ENCODE assay signal across 23 mouse cellular contexts in genomic region chr15:79630471-79630870, GRCm38 (mm10). TPM values are rescaled to one million over a fixed set of nuclear protein-coding genes. Genes with fewer than 3 reads are reported as not detected.
DNase-seq lines count a peak whose midpoint lies in the region; TF ChIP-seq lines count a peak whose summit lies in the region.
"Had no signal": no experiment of that assay in that cellular context is flagged by ENCODE, and none has a peak within 500 bp of the region (broad histone marks: within the 10 kb centered on the region; RNA-seq: fewer than 3 reads in every experiment).

No protein-coding gene starts in this region.

- H3K27me3 ChIP-seq in ES-Bruce4 (ENCODE audit: control insufficient read depth, insufficient read depth, low read length, poor library complexity, severe bottlenecking): no peaks in the 10 kb centered on the region
- H3K27me3 ChIP-seq: embryonic facial prominence, embryonic 13.5 days; embryonic facial prominence, embryonic 15.5 days; forebrain, embryonic 12.5 days; Patski had no signal

- H3K36me3 ChIP-seq in ES-Bruce4 (ENCODE audit: control insufficient read depth, insufficient read depth, low read length, poor library complexity, severe bottlenecking): no peaks in the 10 kb centered on the region
- H3K36me3 ChIP-seq: G1E had no signal

- no peak overlapping the region for H3K9ac ChIP-seq in ES-Bruce4 (ENCODE audit: low read depth, poor library complexity, severe bottlenecking)
- H3K9ac ChIP-seq: embryonic facial prominence, embryonic 13.5 days; embryonic facial prominence, embryonic 15.5 days; forebrain, embryonic 12.5 days had no signal

- H3K4me3 ChIP-seq in ES-Bruce4 (ENCODE audit: low read depth, low read length): no peak overlapping the region
- H3K4me3 ChIP-seq: embryonic facial prominence, embryonic 13.5 days; embryonic facial prominence, embryonic 15.5 days; erythroblast, embryonic 14.5 days; forebrain, embryonic 10.5 days; forebrain, embryonic 12.5 days had no signal

- no peaks in the 10 kb centered on the region for H3K9me3 ChIP-seq in ES-Bruce4 (replicated peaks; ENCODE audit: control insufficient read depth, insufficient read depth, low read length, poor library complexity, severe bottlenecking)
- H3K9me3 ChIP-seq: embryonic facial prominence, embryonic 13.5 days; embryonic facial prominence, embryonic 15.5 days; forebrain, embryonic 10.5 days; forebrain, embryonic 12.5 days; G1E had no signal

- TF ChIP-seq CTCF in ES-Bruce4 (IDR thresholded peaks at IDR 0.05; ENCODE audit: low read depth, low read length): no peak

- 0 out of 2 replicates have a peak overlapping the region, but pooled peaks have one; percentile 14 for H3K27ac ChIP-seq in ES-Bruce4 (ENCODE audit: insufficient read depth, low read length)
- H3K27ac ChIP-seq: embryonic facial prominence, embryonic 13.5 days; embryonic facial prominence, embryonic 15.5 days; forebrain, embryonic 10.5 days; forebrain, embryonic 12.5 days had no signal

- peaks cover 7% of the 10 kb centered on the region for H3K4me1 ChIP-seq in ES-Bruce4 (ENCODE audit: control insufficient read depth, insufficient read depth, low read length)
- H3K4me1 ChIP-seq: embryonic facial prominence, embryonic 13.5 days; embryonic facial prominence, embryonic 15.5 days; forebrain, embryonic 10.5 days; forebrain, embryonic 12.5 days had no signal

- TF ChIP-seq EP300 in ES-Bruce4 (IDR thresholded peaks at IDR 0.05; ENCODE audit: insufficient read depth, low read depth, low read length): peak; percentile 76

- no peak for TF ChIP-seq POLR2A in ES-Bruce4 (IDR thresholded peaks at IDR 0.05; ENCODE audit: insufficient read depth, low read length)

- DNase-seq in WW6 (ENCODE audit: low read depth, low spot score): peak; percentile 40
- DNase-seq in right cerebral cortex, adult 18-20 months: no peak
- DNase-seq in adrenal gland, postnatal 14 days: no peak
- no peak for DNase-seq in kidney, adult 11 months
- DNase-seq: adrenal gland, adult 8-10 months; adrenal gland, postnatal 25 days; cerebellum, adult 11 months; cerebellum, adult 18-20 months; cerebellum, adult 8-10 months; cerebellum, adult 9-11 months; cerebellum, postnatal 14 days; cerebellum, postnatal 36 days; embryo, embryonic 11 days had no signal

RNA-seq across cellular contexts. Expression of gene Dmc1, which starts 25.6 kb away (rescaled TPM):
- 23.5 and 26.8 TPM in 2 replicates for polyA plus RNA-seq in ES-Bruce4 (2011; ENCODE audit: insufficient read depth, insufficient read length, low read depth, missing spikeins)
- 3.1 TPM in 2 replicates for total RNA-seq in adrenal gland, postnatal 14 days (2021)
- total RNA-seq: G1E had no signal
- polyA plus RNA-seq: activated CD4-positive, CD25-positive, alpha-beta regulatory T cell, adult 4 months; C2C12; erythroblast, embryonic 14.5 days; G1E had no signal

RNA-seq across cellular contexts. Expression of gene Fam227a, which starts 28.3 kb away (rescaled TPM):
- 3.2 and 3.4 TPM in 2 replicates for polyA plus RNA-seq in ES-Bruce4 (2011; ENCODE audit: insufficient read depth, insufficient read length, low read depth, missing spikeins)
- total RNA-seq in adrenal gland, postnatal 14 days (2021): 2.6 and 4.8 TPM in 2 replicates
- polyA plus RNA-seq: erythroblast, embryonic 14.5 days had no signal

RNA-seq across cellular contexts. Expression of gene Cby1, which starts 28.5 kb away (rescaled TPM):
- polyA plus RNA-seq in ES-Bruce4 (2011; ENCODE audit: insufficient read depth, insufficient read length, low read depth, missing spikeins): 22.0 and 28.7 TPM in 2 replicates
- total RNA-seq in adrenal gland, postnatal 14 days (2021): 21.9 and 24.8 TPM in 2 replicates

RNA-seq across cellular contexts. Expression of gene Tomm22, which starts 40.2 kb away (rescaled TPM):
- polyA plus RNA-seq in ES-Bruce4 (2011; ENCODE audit: insufficient read depth, insufficient read length, low read depth, missing spikeins): 131 and 145 TPM in 2 replicates
- 116 and 120 TPM in 2 replicates for total RNA-seq in adrenal gland, postnatal 14 days (2021)

RNA-seq across cellular contexts. Expression of gene Josd1, which starts 57.2 kb away (rescaled TPM):
- 20.7 and 20.9 TPM in 2 replicates for polyA plus RNA-seq in ES-Bruce4 (2011; ENCODE audit: insufficient read depth, insufficient read length, low read depth, missing spikeins)
- total RNA-seq in adrenal gland, postnatal 14 days (2021): 38.0 and 43.9 TPM in 2 replicates
